Mouse (Mus musculus): ENCODE data around the gene Meaf6. TPM values are rescaled to one million over a fixed set of nuclear protein-coding genes. Genes with fewer than 3 reads are reported as not detected.
A peak's percentile ranks its signal among the peaks of the same experiment; 100 is the strongest.

Gene Meaf6
- 23.0 and 24.8 TPM in 2 replicates for polyA plus RNA-seq (2015; fragmentation: Nextera tagmentation; extraction: Ambion mirVana)

- 1% methylated on average over 63 of the region's 63 CpGs for WGBS
- peaks cover 13% of the 10 kb centered on the region for H3K36me3 ChIP-seq (ENCODE audit: control insufficient read depth, insufficient read depth)
- H3K27me3 ChIP-seq (replicated peaks; ENCODE audit: control insufficient read depth, insufficient read depth, low read length), result no peaks in the 10 kb centered on the region
These were observed at the start of gene Meaf6 for GRCm38 (mm10) chr4:125084403-125085345. Gene Meaf6, plus strand, starts transcription at chr4:125085134.

GRCm38 (mm10) chr4:125044454-125044853 is 40.5 kb upstream of the Meaf6 start:
- H3K36me3 ChIP-seq (ENCODE audit: control insufficient read depth, insufficient read depth), result peaks cover 91% of the 10 kb centered on the region
- no peak overlapping the region for H3K27ac ChIP-seq (ENCODE audit: low read depth, low read length)
- H3K27me3 ChIP-seq (replicated peaks; ENCODE audit: control insufficient read depth, insufficient read depth, low read length), result no peaks in the 10 kb centered on the region
- H3K4me1 ChIP-seq (replicated peaks; ENCODE audit: control insufficient read depth, insufficient read depth, low read length), result no peaks in the 10 kb centered on the region
- H3K4me3 ChIP-seq (ENCODE audit: low read depth, low read length), result no peak overlapping the region
- TF ChIP-seq CTCF (IDR thresholded peaks at IDR 0.05; ENCODE audit: low read depth), result no peak
- no peak for ATAC-seq
- no peaks in the 10 kb centered on the region for H3K9me3 ChIP-seq (ENCODE audit: control insufficient read depth)
- 86% methylated on average over 7 of the region's 7 CpGs for WGBS
- H3K9ac ChIP-seq (ENCODE audit: low read depth, low read length), result no peak overlapping the region
- H3K4me2 ChIP-seq (replicated peaks; ENCODE audit: low read depth), result no peak overlapping the region

More at GRCm38 (mm10) chr4:125084403-125085345, at the start of gene Meaf6:
- H3K4me1 ChIP-seq (replicated peaks; ENCODE audit: control insufficient read depth, insufficient read depth, low read length), result peaks cover 5% of the 10 kb centered on the region; the same call in 1 of the 2 replicates
- TF ChIP-seq CTCF (IDR thresholded peaks at IDR 0.05; ENCODE audit: low read depth), result peak; percentile 89
- peak; percentile 87 for ATAC-seq
- H3K4me2 ChIP-seq (replicated peaks; ENCODE audit: low read depth), result peak within 1 kb of the TSS; percentile 78
- H3K4me3 ChIP-seq (ENCODE audit: low read depth, low read length), result peak within 1 kb of the TSS; percentile 84
- peak within 1 kb of the TSS; percentile 95 for H3K27ac ChIP-seq (ENCODE audit: low read depth, low read length)
- no peaks in the 10 kb centered on the region for H3K9me3 ChIP-seq (ENCODE audit: control insufficient read depth)
- H3K9ac ChIP-seq (ENCODE audit: low read depth, low read length), result peak within 1 kb of the TSS; percentile 81

GRCm38 (mm10) chr4:125055385-125055784 is 29.5 kb upstream of the Meaf6 start:
- H3K36me3 ChIP-seq (ENCODE audit: control insufficient read depth, insufficient read depth), result peaks cover 42% of the 10 kb centered on the region
- H3K27me3 ChIP-seq (replicated peaks; ENCODE audit: control insufficient read depth, insufficient read depth, low read length), result no peaks in the 10 kb centered on the region
- no peak overlapping the region for H3K27ac ChIP-seq (ENCODE audit: low read depth, low read length)
- WGBS, result 89% methylated on average over 9 of the region's 9 CpGs
- no peaks in the 10 kb centered on the region for H3K9me3 ChIP-seq (ENCODE audit: control insufficient read depth)
- no peak for ATAC-seq
- H3K4me1 ChIP-seq (replicated peaks; ENCODE audit: control insufficient read depth, insufficient read depth, low read length), result no peaks in the 10 kb centered on the region
- TF ChIP-seq CTCF (IDR thresholded peaks at IDR 0.05; ENCODE audit: low read depth), result no peak
- no peak overlapping the region for H3K4me3 ChIP-seq (ENCODE audit: low read depth, low read length)
- no peak overlapping the region for H3K9ac ChIP-seq (ENCODE audit: low read depth, low read length)
- H3K4me2 ChIP-seq (replicated peaks; ENCODE audit: low read depth), result no peak overlapping the region

- H3K9ac ChIP-seq (ENCODE audit: low read depth, low read length), result no peak overlapping the region
- no peak for ATAC-seq
- no peaks in the 10 kb centered on the region for H3K4me1 ChIP-seq (replicated peaks; ENCODE audit: control insufficient read depth, insufficient read depth, low read length)
- peaks cover 42% of the 10 kb centered on the region for H3K36me3 ChIP-seq (ENCODE audit: control insufficient read depth, insufficient read depth)
- no peaks in the 10 kb centered on the region for H3K9me3 ChIP-seq (ENCODE audit: control insufficient read depth)
- H3K27me3 ChIP-seq (replicated peaks; ENCODE audit: control insufficient read depth, insufficient read depth, low read length), result no peaks in the 10 kb centered on the region
- no peak overlapping the region for H3K4me3 ChIP-seq (ENCODE audit: low read depth, low read length)
- TF ChIP-seq CTCF (IDR thresholded peaks at IDR 0.05; ENCODE audit: low read depth), result no peak
- 94% methylated on average over 4 of the region's 4 CpGs for WGBS
- H3K4me2 ChIP-seq (replicated peaks; ENCODE audit: low read depth), result no peak overlapping the region
- no peak overlapping the region for H3K27ac ChIP-seq (ENCODE audit: low read depth, low read length)
These were observed 28.5 kb upstream of the Meaf6 start for GRCm38 (mm10) chr4:125056476-125056875.

- Histone ChIP-seq H3K4me2 (replicated peaks; ENCODE audit: low read depth) (no peak overlapping the region), H3K4me3 (ENCODE audit: low read depth, low read length) (no peak overlapping the region), H3K9ac (ENCODE audit: low read depth, low read length) (no peak overlapping the region), H3K4me1 (replicated peaks; ENCODE audit: control insufficient read depth, insufficient read depth, low read length) (no peaks in the 10 kb centered on the region), H3K27me3 (replicated peaks; ENCODE audit: control insufficient read depth, insufficient read depth, low read length) (no peaks in the 10 kb centered on the region), H3K36me3 (ENCODE audit: control insufficient read depth, insufficient read depth) (peaks cover 40% of the 10 kb centered on the region), H3K9me3 (ENCODE audit: control insufficient read depth) (no peaks in the 10 kb centered on the region), H3K27ac (ENCODE audit: low read depth, low read length) (no peak overlapping the region)
- 50% methylated on average over 3 of the region's 3 CpGs for WGBS
- no peak for ATAC-seq
- no peak for TF ChIP-seq CTCF (IDR thresholded peaks at IDR 0.05; ENCODE audit: low read depth)
These were observed 27.7 kb upstream of the Meaf6 start for GRCm38 (mm10) chr4:125057273-125057672.

- Histone ChIP-seq H3K4me3 (ENCODE audit: low read depth, low read length) (no peak overlapping the region), H3K4me1 (replicated peaks; ENCODE audit: control insufficient read depth, insufficient read depth, low read length) (no peaks in the 10 kb centered on the region), H3K4me2 (replicated peaks; ENCODE audit: low read depth) (no peak overlapping the region), H3K9me3 (ENCODE audit: control insufficient read depth) (no peaks in the 10 kb centered on the region), H3K9ac (ENCODE audit: low read depth, low read length) (no peak overlapping the region), H3K36me3 (ENCODE audit: control insufficient read depth, insufficient read depth) (peaks cover 33% of the 10 kb centered on the region), H3K27me3 (replicated peaks; ENCODE audit: control insufficient read depth, insufficient read depth, low read length) (no peaks in the 10 kb centered on the region), H3K27ac (ENCODE audit: low read depth, low read length) (no peak overlapping the region)
- no peak for ATAC-seq
- 44% methylated on average over 5 of the region's 5 CpGs for WGBS
- TF ChIP-seq CTCF (IDR thresholded peaks at IDR 0.05; ENCODE audit: low read depth), result no peak
These were observed 26.9 kb upstream of the Meaf6 start for GRCm38 (mm10) chr4:125058033-125058432.
